Mouse (Mus musculus) liver, adult (tissue): ENCODE measurements around the gene Sectm1a.

Source experiments
- GATA4 ChIP-seq: IDR thresholded peaks from 2 replicates; pipeline ENCODE4 v1.6.1; 2014; ENCODE audit warnings: mild to moderate bottlenecking, low read length; ENCODE audit not compliant: insufficient replicate concordance

The Sectm1a gene

DNA sequence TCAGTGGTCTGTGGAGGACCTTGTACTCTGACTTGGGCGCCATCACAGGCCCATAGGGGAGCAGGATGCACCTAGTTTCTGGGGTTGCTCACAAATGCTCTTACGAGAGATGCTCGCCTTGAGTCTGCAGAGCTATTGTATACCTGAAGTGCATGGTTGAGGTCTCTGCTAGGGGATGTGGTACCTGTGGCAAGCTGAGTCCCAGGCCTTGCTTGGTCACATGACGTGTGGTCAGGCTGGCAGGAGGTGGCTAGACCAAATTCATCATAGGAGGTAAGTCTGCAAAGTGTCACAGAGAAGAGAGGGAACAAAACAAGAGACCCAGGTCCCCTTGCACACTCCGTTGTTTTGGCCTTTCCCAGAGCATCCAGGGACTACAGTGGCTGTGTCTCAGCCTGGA, 61.5 kb downstream of the Sectm1a start:
- no peak for TF ChIP-seq GATA4

GRCm38 (mm10) chr11:121017703-121018102, 63.3 kb downstream of the Sectm1a start:
- no peak for TF ChIP-seq GATA4
